Mouse (Mus musculus): ENCODE data around the gene Gzma. TPM values are rescaled to one million over a fixed set of nuclear protein-coding genes. Genes with fewer than 3 reads are reported as not detected.

Gene Gzma
- polyA plus RNA-seq, 1 experiment from 2014 or later = not detected

GRCm38 (mm10) chr13:113044876-113045275 is 55.9 kb downstream of the Gzma start:
- WGBS = 81% methylated on average over 3 of the region's 3 CpGs
- H3K9ac ChIP-seq = 0 out of 2 replicates have a peak overlapping the region, but pooled peaks have one; percentile 49

More at GRCm38 (mm10) chr13:113044876-113045275, 55.9 kb downstream of the Gzma start:
- H3K4me3 ChIP-seq = peak overlapping the region; percentile 43
- no peaks in the 10 kb centered on the region for H3K27me3 ChIP-seq
- H3K4me2 ChIP-seq = peak overlapping the region; percentile 62
- no peaks in the 10 kb centered on the region for H3K9me3 ChIP-seq
- H3K36me3 ChIP-seq = no peaks in the 10 kb centered on the region
- no peak for ATAC-seq (ENCODE audit: low read depth)
- H3K4me1 ChIP-seq (replicated peaks) = peaks cover 5% of the 10 kb centered on the region
- no peak overlapping the region for H3K27ac ChIP-seq (replicated peaks)

Other genes with a start within 250 kb of the Gzma start
- 67.8 and 73.3 TPM in 2 replicates for gene Mtrex, start 173.6 kb downstream of the Gzma start, polyA plus RNA-seq (2015; fragmentation: Nextera tagmentation; extraction: Ambion mirVana)
- 32.5 and 34.7 TPM in 2 replicates for gene Dhx29, start 173.5 kb downstream of the Gzma start, polyA plus RNA-seq (2015; fragmentation: Nextera tagmentation; extraction: Ambion mirVana)
- gene Ccno, start 113.2 kb downstream of the Gzma start, polyA plus RNA-seq (2015; fragmentation: Nextera tagmentation; extraction: Ambion mirVana) = 0.25 TPM in 1 of 2 replicates, not detected in the other
- gene Mcidas, start 107.1 kb downstream of the Gzma start, polyA plus RNA-seq (2015; fragmentation: Nextera tagmentation; extraction: Ambion mirVana) = 0.10 and 0.12 TPM in 2 replicates
- gene Cdc20b, start 65.9 kb downstream of the Gzma start, polyA plus RNA-seq (2015; fragmentation: Nextera tagmentation; extraction: Ambion mirVana) = not detected in 2 replicates
- gene Gpx8, start 54.6 kb downstream of the Gzma start, polyA plus RNA-seq (2015; fragmentation: Nextera tagmentation; extraction: Ambion mirVana) = 81.0 and 94.9 TPM in 2 replicates
- 1.5 and 1.7 TPM in 2 replicates for gene Esm1, start 108.7 kb upstream of the Gzma start, polyA plus RNA-seq (2015; fragmentation: Nextera tagmentation; extraction: Ambion mirVana)
- not detected in 2 replicates for gene Gzmk, start 124.9 kb upstream of the Gzma start, polyA plus RNA-seq (2015; fragmentation: Nextera tagmentation; extraction: Ambion mirVana)
- gene BC067074, start 192.2 kb upstream of the Gzma start, polyA plus RNA-seq (2015; fragmentation: Nextera tagmentation; extraction: Ambion mirVana) = 0.59 and 0.92 TPM in 2 replicates

Data from neural tube, embryonic 13.5 days (tissue).